Mouse (Mus musculus) frontal cortex, postnatal 10 days (tissue): Measurements from ENCODE around the gene Glod4.

ENCODE experiments used
- DNase-seq, 2 experiments: peaks; one replicate each; pipeline ENCODE4 v3.0.0; 2022; ENCODE audit warnings: low spot score in 2 of 2, mixed read lengths in 1 of 2

Gene Glod4

GRCm38 (mm10) chr11:76083941-76084367 is 159.6 kb downstream of the Glod4 start:
- no peak for DNase-seq

GRCm38 (mm10) chr11:76081048-76081640 is 162.4 kb downstream of the Glod4 start:
- DNase-seq: no peak

- DNase-seq: no peak
Measured at GRCm38 (mm10) chr11:76080293-76080692, 163.2 kb downstream of the Glod4 start.

GRCm38 (mm10) chr11:76077341-76077740 is 166.2 kb downstream of the Glod4 start:
- DNase-seq: no peak

- DNase-seq: no peak
Measured at GRCm38 (mm10) chr11:76074296-76075093, 169.0 kb downstream of the Glod4 start.
